Mouse (Mus musculus) monocyte, adult 2 months (primary cell): Measurements from ENCODE around the gene Grid2.
"Not testable (repeated sequence)": the region's sequence is repeated elsewhere in the genome, so short reads cannot be mapped to it uniquely, and the experiment has no call there.

ENCODE experiments used
- DNase-seq, 2 experiments: peaks; one replicate each; pipeline ENCODE4 v3.0.0; 2022; ENCODE audit warnings: low spot score in 2 of 2, low read depth in 1 of 2

Grid2 gene

DNA sequence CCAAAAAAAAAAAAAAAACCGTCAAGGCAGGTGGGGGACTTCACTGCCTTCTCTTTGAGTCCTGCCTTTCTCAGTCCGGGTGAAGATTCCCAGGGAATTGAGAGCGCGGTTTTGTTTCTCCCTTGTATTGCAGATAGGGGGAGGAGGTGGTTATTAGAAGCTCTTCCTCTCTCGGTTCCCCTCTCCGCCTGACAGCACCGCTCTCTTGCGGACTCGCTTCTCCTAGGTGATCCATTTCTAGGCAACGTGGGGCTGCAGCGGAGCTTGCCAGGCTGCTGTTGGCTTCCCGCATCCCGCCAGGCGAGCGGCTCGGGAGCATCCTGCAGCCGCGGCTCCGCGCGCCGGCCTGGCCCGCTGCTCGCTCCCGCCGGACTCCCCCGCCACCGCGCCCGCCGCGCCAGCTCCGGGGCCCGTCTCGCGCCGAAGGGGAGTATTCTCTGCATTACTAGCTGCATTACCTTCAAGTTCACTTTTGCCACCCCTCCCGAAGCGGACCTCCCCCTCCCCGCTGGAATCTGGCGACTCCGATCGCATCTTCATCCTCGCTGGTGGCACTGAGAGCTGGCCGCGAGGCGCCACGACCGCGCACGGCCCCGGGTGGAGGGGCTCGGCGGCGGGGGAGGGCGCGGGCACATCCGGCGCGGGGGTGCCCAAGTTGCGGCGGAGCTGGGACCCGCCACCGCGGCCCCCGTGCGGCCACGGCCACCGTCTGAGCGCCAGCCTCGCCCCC lies at the start of gene Grid2:
Gene Grid2, plus strand, starts transcription at position 51 of the 730 bp plus-strand sequence.
- no peak for DNase-seq

- no peak for DNase-seq
Measured at GRCm38 (mm10) chr6:63250738-63251137, 4.9 kb upstream of the Grid2 start.

GRCm38 (mm10) chr6:63256556-63257405 lies 1.1 kb downstream of the Grid2 start:
- DNase-seq: no peak

DNA sequence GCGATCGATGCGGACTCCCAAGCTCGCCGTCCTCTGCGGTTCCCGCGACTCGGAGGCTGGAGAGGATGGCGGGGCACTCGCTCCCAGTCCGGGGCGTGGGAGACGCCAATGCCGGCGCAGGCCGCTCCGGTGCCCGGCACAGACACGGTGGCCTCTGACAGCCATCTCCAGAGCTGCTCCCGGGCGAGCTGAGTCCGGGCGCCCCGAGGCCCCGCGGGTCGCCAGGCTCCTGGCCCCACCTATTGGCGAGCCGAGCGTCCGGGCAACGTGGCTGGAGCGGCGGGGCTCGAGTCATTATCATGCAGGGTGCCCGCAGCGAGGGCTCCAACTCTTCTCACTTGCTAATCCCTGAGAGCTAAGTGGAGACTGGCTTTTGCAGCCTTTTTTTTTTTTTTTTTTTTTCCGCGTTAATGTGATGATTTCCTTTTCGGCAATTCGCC lies 1.8 kb downstream of the Grid2 start:
- DNase-seq: no peak

GRCm38 (mm10) chr6:63257876-63258275 lies 2.2 kb downstream of the Grid2 start:
- no peak for DNase-seq

- DNase-seq: no peak
Measured at GRCm38 (mm10) chr6:63259764-63260163, 4.1 kb downstream of the Grid2 start.

GRCm38 (mm10) chr6:63284419-63284818 lies 28.7 kb downstream of the Grid2 start:
- no peak for DNase-seq

- DNase-seq: no peak
Measured at GRCm38 (mm10) chr6:63342438-63343004, 86.8 kb downstream of the Grid2 start.

- DNase-seq: no peak
Measured at GRCm38 (mm10) chr6:63347015-63347414, 91.3 kb downstream of the Grid2 start.

DNA sequence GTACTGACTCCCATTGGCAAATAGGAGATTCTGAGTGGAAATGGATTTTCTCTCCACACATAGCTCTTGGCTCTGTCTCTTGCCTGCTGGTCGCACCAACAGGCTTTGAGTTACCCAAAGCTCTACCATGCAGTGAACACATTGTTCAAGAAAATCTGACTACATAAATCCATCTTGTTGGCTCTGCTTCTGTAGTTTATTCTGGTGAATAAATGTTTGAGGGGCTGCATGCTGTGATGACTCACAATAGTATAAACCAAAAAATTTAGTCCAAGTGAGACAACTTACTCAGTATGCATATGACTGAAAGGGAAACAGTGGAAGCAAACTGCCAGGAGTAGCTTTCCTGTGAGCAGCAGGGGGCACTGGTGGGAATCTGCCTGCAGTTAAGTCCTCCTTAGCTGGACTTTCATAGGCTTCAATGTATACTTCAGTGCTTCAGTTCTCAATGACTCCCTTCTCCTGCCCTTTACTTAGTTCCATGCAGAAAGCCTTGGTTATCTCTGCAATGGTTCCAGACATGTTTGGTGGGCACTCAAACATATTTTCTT lies 125.5 kb downstream of the Grid2 start:
- no peak for DNase-seq

DNA sequence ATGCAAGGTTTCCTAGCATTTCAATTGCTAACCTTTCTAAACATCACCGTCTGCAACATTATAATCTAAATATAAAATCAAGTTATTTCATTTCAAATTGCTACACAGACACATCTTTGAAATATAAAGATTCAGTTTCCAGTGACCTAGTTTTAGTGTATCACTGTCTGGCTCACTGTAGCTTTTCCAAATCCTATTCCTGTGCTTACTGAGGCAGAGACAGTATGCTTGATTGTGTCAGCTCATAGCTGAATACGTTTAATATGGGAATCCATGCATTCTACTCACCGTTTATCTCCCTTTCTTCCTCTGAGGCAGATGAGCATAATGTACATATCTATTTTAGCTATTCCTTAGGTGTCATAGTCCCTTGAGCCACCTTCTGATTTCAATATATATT lies 146.0 kb downstream of the Grid2 start:
- DNase-seq: no peak

GRCm38 (mm10) chr6:63417534-63417933 lies 161.9 kb downstream of the Grid2 start:
- no peak for DNase-seq

- DNase-seq: no peak
Measured at GRCm38 (mm10) chr6:63432751-63433150, 177.1 kb downstream of the Grid2 start.

DNA sequence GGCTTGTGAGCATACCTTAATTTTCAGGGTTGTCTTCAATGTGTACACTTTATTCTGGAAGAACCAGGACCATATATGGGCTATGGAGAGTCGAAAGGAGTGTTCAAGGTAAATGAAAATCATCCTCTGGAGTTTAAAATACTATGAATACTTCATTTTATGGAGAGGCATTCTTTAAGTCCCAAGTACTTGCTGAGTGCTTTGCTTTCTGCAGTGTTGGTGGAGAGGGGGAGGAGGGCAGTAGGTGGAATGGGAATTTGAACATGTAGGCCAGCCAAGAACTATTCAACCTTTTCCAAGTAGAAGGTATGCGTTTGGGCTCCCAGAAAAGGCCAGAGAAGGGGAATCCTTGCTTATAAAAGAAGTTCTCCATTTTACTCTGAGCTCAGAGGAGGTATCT lies 192.5 kb downstream of the Grid2 start:
- no peak for DNase-seq

GRCm38 (mm10) chr6:63482141-63482540 lies 226.5 kb downstream of the Grid2 start:
- DNase-seq: no peak

DNA sequence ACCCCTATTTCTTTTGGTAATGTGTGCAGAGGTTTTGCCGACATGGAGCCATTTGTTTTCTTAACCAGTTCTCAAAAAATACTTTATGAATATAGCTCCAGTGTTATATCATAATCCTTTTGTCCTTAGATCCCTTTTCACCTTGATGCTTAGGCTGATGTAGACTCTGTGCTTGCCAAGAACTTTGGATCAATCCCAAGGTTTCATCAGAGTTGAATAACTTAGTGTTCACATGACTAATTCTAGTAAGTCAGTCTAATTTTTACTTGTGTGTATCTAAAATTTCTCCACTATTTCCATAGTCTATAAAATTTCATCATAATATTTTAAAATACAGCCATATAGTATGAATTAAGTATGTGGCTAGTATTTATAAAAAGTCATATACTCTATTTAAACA lies 259.3 kb downstream of the Grid2 start:
- no peak for DNase-seq

DNA sequence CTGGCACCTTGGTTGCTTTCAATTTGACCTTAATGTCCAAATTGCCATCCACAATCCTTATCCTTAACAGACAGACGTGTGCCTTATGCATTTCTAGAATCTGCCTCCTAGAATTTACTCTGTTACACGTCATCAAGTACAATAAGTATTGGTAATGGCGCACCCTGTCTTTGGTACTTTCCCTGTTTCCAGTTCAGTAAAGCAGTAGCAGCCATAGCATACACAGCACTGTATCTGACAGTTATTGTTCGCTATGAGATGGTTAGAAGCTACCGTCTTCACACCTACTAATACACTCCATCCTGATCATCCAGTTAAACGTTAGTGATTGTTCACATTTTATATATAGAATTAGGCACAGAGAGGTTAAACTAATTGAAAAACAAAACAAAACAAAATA lies 260.3 kb downstream of the Grid2 start:
- no peak for DNase-seq

GRCm38 (mm10) chr6:63531751-63532150 lies 276.1 kb downstream of the Grid2 start:
- no peak for DNase-seq

- no peak for DNase-seq
Measured at GRCm38 (mm10) chr6:63532901-63533300, 277.2 kb downstream of the Grid2 start.

- DNase-seq: no peak
Measured at GRCm38 (mm10) chr6:63547741-63548140, 292.1 kb downstream of the Grid2 start.

GRCm38 (mm10) chr6:63568741-63569140 lies 313.1 kb downstream of the Grid2 start:
- not testable (repeated sequence) for DNase-seq

GRCm38 (mm10) chr6:63590681-63591080 lies 335.0 kb downstream of the Grid2 start:
- no peak for DNase-seq
